Mouse (Mus musculus): ENCODE measurements at regions not wholly inside any gene's neighbourhood (a gene's known extent, or its start where the extent isn't known, plus 50 kb on each side); places are given as distances from the start of the nearest gene placed in this dataset.

DNA sequence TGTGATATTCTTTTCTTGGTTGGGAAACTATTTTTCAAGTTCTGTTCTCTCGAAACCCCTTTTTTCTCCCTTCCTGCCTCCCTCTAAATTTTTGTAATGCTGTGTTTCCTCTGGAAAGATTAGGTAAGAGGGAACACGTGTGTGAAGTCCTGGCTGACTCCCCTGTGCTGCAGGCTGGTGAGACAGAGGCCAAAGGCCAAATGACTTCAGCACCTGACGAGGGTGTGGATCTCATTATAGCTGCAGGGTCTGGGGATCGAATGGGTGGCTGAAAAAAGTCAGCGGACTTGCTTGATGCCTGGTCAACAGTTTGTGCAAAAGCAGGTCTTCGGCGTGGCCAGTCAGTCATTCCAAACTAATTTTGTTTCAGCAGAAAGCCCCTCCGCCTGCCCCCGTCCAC is 159.1 kb downstream of the En1 start:
- DNase-seq (ENCODE audit: low spot score) = peak; percentile 22

DNA sequence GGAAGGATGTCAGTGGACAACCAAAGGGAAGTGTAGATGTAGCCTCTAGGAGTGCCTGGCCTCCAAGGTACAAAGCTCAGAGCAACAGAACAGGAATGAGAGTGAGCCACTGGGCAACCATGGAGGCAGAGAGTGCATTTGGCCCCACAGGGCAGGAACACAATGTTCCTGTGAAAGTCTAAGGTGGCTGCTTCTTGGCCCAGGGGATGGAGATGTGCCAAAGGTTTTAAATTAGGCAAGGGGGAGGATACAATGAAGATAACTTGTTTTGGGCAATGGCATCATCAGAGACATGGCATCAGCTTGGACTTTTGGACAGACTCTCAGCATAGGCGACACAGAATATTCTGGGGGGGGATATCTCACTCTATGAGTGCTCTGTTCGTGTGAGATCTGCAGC is 160.3 kb downstream of the En1 start:
- DNase-seq (ENCODE audit: low spot score) = no peak

DNA sequence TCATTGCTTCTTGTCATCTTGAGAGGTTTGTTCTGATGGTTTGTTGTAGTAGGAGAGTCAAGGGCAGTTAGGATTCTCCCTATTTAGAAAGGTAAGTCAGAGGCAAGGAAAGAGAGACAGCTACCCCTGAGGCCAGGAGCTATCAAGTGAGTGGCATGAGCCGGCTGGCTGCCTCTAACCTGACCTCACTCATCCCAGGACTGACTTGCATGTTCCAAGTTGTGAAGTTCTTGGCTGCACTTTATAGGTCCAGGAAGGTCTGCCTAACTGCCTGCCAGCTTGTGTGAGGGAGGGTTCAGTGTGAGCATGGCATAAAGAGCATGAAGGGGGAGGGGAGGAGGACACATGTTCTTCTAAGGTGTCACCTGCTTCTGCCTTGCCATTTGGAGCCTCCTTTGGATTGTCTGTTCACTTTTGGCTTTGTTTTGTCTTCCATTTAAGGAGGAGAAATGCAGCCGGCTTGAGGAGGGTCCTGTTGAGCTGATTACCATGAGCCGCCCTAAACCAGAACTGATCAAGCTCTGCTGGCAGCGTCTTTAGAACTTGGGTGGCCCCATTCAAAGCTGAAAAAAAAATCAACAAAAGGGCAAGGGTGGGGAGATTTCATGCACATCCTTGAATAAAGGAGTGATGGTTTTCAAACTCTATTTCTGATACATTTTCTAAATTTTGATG is 160.8 kb downstream of the En1 start:
- no peak for DNase-seq (ENCODE audit: low spot score)

DNA sequence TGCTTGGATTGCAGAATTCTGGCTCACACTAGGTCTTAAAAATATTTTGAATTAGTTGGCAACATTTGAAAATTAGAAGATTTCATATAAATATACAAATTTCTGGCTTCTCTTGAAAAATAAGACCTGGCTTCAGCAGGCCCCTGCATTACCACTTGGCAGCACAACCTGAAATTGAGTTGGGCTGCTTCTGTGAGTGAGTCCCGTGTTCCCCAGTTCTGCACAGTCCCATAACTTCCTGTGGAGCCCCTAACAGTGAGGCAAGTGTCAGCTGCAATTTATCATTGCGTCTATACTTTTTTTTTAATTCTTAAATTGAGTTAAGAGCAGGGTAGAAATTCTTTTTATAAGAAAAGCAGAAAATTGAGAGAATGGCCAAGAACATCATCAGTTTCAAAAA is 164.8 kb downstream of the En1 start:
- DNase-seq (ENCODE audit: low spot score) = no peak

GRCm38 (mm10) chr1:120771269-120771668 is 169.1 kb downstream of the En1 start:
- no peak for DNase-seq (ENCODE audit: low spot score)

DNA sequence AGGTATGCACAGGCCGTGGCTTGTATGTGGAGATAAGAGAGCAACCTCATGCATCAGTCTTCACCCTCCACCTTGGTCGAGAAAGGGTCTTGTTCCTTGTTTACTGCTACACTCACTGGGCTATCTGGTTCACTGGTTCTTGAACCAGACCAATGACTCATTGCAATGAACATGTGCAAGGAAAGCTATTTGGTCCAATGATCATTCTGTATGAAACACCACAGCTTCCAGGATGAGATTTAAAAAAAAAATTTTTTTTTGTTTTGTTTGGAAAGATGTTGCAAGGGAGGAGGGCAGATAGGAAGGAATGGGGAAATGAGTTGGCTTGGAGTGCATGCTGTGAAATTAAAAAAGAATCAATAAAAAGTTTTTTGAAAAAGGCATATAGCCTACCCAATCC is 174.7 kb downstream of the En1 start:
- DNase-seq (ENCODE audit: low spot score) = no peak

- no peak for DNase-seq (ENCODE audit: low spot score)
Measured at GRCm38 (mm10) chr1:120777468-120777867, 175.2 kb downstream of the En1 start.

DNA sequence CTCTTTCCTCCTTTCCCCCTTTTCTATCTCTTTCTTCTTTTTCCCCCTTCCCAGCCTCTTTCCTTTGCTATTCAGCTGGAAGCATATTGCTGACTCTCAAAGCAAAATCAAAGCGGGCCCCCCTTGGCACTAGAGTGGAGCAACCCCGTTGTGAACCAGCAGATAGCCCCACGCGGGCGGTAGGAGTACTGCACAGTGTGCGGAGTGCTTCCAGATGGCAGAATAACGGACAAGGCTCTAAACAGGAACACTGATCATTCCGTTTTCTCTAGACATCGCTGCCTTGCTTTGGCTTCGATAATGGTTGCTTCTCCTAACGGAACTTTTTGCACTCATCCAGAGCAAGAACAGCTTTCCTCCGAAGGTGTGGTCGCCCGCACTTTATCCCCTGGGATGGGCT is 193.0 kb downstream of the En1 start:
- DNase-seq (ENCODE audit: low spot score) = no peak

- no peak for DNase-seq (ENCODE audit: low spot score)
Measured at GRCm38 (mm10) chr1:120801248-120801979, 199.2 kb downstream of the En1 start.

- DNase-seq (ENCODE audit: low spot score) = no peak
Measured at GRCm38 (mm10) chr1:120801980-120802364, 199.8 kb downstream of the En1 start.

GRCm38 (mm10) chr1:120814441-120814840 is 212.2 kb downstream of the En1 start:
- no peak for DNase-seq (ENCODE audit: low spot score)

GRCm38 (mm10) chr1:120816237-120816820 is 214.1 kb downstream of the En1 start:
- DNase-seq (ENCODE audit: low spot score) = peak; percentile 1

DNA sequence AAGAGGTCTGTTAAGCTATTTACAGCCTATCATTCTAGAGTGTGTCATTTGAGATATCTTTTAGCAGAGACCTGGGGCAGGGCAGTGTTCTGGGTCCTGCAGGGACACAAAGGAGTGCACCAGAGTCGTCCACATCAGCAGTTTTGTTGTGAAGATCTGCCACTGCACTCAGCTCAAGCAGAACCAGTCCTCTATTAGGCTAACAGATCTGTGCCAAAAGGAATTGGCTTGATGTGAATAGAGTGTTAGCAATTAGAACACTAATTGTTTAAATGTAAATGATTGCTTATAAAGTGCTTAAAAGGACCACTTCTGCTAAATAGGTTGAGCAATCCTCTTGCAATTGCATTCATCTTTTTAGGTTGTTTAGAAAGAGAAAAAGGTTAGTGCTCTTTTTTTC is 215.3 kb downstream of the En1 start:
- no peak for DNase-seq (ENCODE audit: low spot score)

- no peak for DNase-seq (ENCODE audit: low spot score)
Measured at GRCm38 (mm10) chr1:120831975-120832374, 229.8 kb downstream of the En1 start.

DNA sequence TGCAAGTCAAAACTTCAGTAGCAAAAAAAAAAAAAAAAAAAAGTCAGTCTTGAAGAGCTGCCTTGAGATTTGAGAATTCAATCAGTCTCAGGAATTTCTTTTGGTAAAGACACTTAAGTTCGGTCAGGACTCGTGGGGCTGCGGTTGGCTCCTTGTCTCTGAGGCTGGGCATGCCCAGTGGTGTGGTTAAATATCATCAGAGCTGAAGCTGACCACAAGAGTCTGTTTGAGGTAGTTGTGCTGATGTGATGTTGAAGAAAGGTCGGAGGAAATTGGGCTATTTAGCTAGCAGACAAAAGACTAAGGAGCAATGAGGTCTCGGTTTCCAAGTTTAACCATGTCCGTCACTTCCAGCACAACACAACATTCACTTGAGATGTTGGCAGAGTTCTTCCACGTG is 240.4 kb downstream of the En1 start:
- DNase-seq (ENCODE audit: low spot score) = no peak

- no peak for DNase-seq (ENCODE audit: low spot score)
Measured at GRCm38 (mm10) chr1:120846146-120846545, 243.9 kb downstream of the En1 start.

GRCm38 (mm10) chr1:120851860-120852503 is 249.8 kb downstream of the En1 start:
- no peak for DNase-seq (ENCODE audit: low spot score)

GRCm38 (mm10) chr1:120857566-120857965 is 255.3 kb downstream of the En1 start:
- no peak for DNase-seq (ENCODE audit: low spot score)

DNA sequence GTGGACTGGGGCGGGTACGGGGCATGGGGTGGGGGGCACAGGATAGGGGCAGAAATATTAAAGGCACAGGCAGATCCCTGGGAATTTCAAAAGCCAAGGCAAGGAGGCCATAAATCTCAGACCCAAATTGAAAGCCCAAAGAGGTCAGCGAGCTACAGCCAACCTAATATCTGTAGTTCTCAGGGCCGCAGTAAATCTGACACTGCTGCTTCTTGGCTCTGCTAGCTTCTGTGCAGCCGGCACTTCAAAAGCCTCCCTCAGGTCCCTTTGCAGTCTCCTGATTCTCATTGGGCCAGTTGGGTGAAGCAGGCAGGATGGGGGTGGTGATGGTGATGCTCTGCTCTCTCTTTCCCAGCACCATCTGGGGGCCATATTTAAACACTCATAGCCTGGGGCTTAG is 257.3 kb downstream of the En1 start:
- peak; percentile 15 for DNase-seq (ENCODE audit: low spot score)

DNA sequence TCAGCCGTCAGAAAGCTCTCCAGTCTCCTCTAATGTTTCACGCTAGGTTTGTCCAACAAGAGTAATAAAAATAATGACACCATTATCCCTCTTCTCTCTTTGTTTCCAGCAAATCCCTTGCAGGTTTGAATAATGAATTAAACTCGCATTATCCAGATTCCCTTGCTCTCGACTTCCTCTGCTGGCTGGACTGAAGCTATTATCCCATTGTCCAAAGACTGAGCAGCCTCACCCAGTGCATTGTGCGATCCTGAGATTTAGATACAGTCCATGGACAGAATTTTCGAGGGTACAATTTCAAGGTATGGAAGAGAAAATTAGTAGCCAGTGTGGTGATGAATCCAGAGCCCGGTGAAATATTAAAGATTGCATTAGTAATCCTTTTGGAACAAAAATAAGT is 270.3 kb downstream of the En1 start:
- DNase-seq (ENCODE audit: low spot score) = no peak

- DNase-seq (ENCODE audit: low spot score) = no peak
Measured at GRCm38 (mm10) chr1:120882959-120883549, 280.8 kb downstream of the En1 start.

GRCm38 (mm10) chr1:120883632-120884031 is 281.4 kb downstream of the En1 start:
- no peak for DNase-seq (ENCODE audit: low spot score)

- DNase-seq (ENCODE audit: low spot score) = no peak
Measured at GRCm38 (mm10) chr1:120910801-120911200, 308.6 kb downstream of the En1 start.
